Mouse (Mus musculus) thymus, adult 2 months (tissue): ENCODE measurements around the gene Spic.

Experiments used
- CTCF ChIP-seq: fragments of 200-500 bp; IDR thresholded peaks from 2 replicates; pipeline ENCODE4 v1.5.1; 2012; ENCODE audit warnings: mild to moderate bottlenecking, control low read depth, low read length, moderate library complexity, borderline replicate concordance; ENCODE audit not compliant: control insufficient read depth, poor library complexity, insufficient read depth; ENCODE audit errors: extremely low read depth
- POLR2A ChIP-seq: fragments of 200-500 bp; IDR thresholded peaks from 2 replicates; pipeline ENCODE4 v1.6.1; 2012; ENCODE audit warnings: mild to moderate bottlenecking, low read length, control low read depth, moderate library complexity; ENCODE audit not compliant: control insufficient read depth, poor library complexity, insufficient read depth; ENCODE audit errors: extremely low read depth

DNA sequence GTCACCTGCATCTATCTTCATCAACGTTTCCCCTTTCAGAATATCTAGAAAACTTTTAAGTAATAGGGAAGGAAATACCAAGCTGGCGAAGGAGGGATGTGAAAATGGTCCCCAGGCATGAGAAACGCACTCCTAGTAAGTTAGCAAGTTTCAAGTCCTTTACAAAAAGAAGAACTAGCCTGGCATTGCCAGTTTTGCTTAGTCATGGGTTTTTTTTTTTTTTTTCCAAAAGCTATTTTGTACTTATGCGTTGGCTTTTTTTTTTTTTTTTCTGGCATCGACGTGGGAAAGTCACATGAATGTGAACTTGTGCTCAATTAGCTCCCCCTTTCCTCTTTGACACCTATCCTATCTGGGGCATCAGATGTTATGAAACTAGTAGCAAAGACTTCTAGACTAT is 27.5 kb upstream of the Spic start:
- TF ChIP-seq POLR2A (no peak), CTCF (no peak)
